In genomic region chr3:102165536-102166286, GRCm38 (mm10) we compare ENCODE assay signal across 13 mouse cellular contexts. TPM values are rescaled to one million over a fixed set of nuclear protein-coding genes. Genes with fewer than 3 reads are reported as not detected.
DNase-seq lines count a peak whose midpoint lies in the region; ATAC-seq lines count a peak whose summit lies in the region.
"Had no signal": no experiment of that assay in that cellular context is flagged by ENCODE, and none has a peak within 500 bp of the region (broad histone marks: within the 10 kb centered on the region; RNA-seq: fewer than 3 reads in every experiment).

No protein-coding gene starts in this region.

- H3K4me1 ChIP-seq in heart, embryonic 10.5 days, result peaks cover 56% of the 10 kb centered on the region
- peaks cover 30% of the 10 kb centered on the region for H3K4me1 ChIP-seq in embryonic facial prominence, embryonic 14.5 days (ENCODE audit: control insufficient read depth, insufficient read depth, low read length)
- peaks cover 14% of the 10 kb centered on the region for H3K4me1 ChIP-seq in midbrain, embryonic 14.5 days (ENCODE audit: control insufficient read depth, insufficient read depth, low read length)

- 71% methylated on average over 21 of the region's 21 CpGs for WGBS in heart, embryonic 10.5 days
- WGBS in embryonic facial prominence, embryonic 14.5 days, result 78% methylated on average over 21 of the region's 21 CpGs
- 87% methylated on average over 21 of the region's 21 CpGs for WGBS in midbrain, embryonic 14.5 days

- H3K27ac ChIP-seq in heart, embryonic 10.5 days, result peak overlapping the region; percentile 85
- 0 out of 2 replicates have a peak overlapping the region, but pooled peaks have one; percentile 8 for H3K27ac ChIP-seq in embryonic facial prominence, embryonic 14.5 days (replicated peaks; ENCODE audit: low read depth, low read length)
- H3K27ac ChIP-seq in midbrain, embryonic 14.5 days (replicated peaks; ENCODE audit: low read depth, low read length), result no peak overlapping the region
- H3K27ac ChIP-seq: embryonic facial prominence, embryonic 15.5 days; heart, adult 2 months; layer of hippocampus, adult 2 months had no signal

- DNase-seq in heart, embryonic 10.5 days (ENCODE audit: low spot score), result peak; percentile 95
- DNase-seq in heart, postnatal 4 days, result no peak
- peak; percentile 72 for DNase-seq in ES-CJ7 (ENCODE audit: low read depth, low spot score)
- no peak for DNase-seq in embryonic facial prominence, embryonic 14.5 days (ENCODE audit: low spot score)
- DNase-seq in lung, postnatal 4 days, result peak; percentile 38 to 81
- no peak for DNase-seq in thymus, adult 18-20 months
- no peak for DNase-seq in adrenal gland, postnatal 14 days
- no peak for DNase-seq in midbrain, embryonic 14.5 days
- DNase-seq: adrenal gland, postnatal 36 days; right cerebral cortex, postnatal 25 days had no signal

- no peaks in the 10 kb centered on the region for H3K27me3 ChIP-seq in heart, embryonic 10.5 days (ENCODE audit: insufficient read depth, poor library complexity, severe bottlenecking)
- no peaks in the 10 kb centered on the region for H3K27me3 ChIP-seq in embryonic facial prominence, embryonic 14.5 days (replicated peaks; ENCODE audit: control insufficient read depth, insufficient read depth, low read length)
- no peaks in the 10 kb centered on the region; the same call in 1 of the 2 replicates for H3K27me3 ChIP-seq in midbrain, embryonic 14.5 days (ENCODE audit: control insufficient read depth, insufficient read depth, low read length)
- H3K27me3 ChIP-seq: embryonic facial prominence, embryonic 15.5 days had no signal

- no peak overlapping the region for H3K9ac ChIP-seq in embryonic facial prominence, embryonic 14.5 days (ENCODE audit: low read depth, low read length)
- H3K9ac ChIP-seq in midbrain, embryonic 14.5 days (replicated peaks; ENCODE audit: low read length), result no peak overlapping the region
- H3K9ac ChIP-seq: embryonic facial prominence, embryonic 15.5 days had no signal

- H3K36me3 ChIP-seq in heart, embryonic 10.5 days, result peaks cover 51% of the 10 kb centered on the region
- peaks cover 37% of the 10 kb centered on the region for H3K36me3 ChIP-seq in embryonic facial prominence, embryonic 14.5 days (ENCODE audit: control insufficient read depth, insufficient read depth, low read length)
- H3K36me3 ChIP-seq in midbrain, embryonic 14.5 days (ENCODE audit: control insufficient read depth, insufficient read depth, low read length), result no peaks in the 10 kb centered on the region

- no peak overlapping the region for H3K4me2 ChIP-seq in embryonic facial prominence, embryonic 14.5 days (ENCODE audit: low read depth, low read length)
- H3K4me2 ChIP-seq in midbrain, embryonic 14.5 days (ENCODE audit: low read length), result no peak overlapping the region
- H3K4me2 ChIP-seq: embryonic facial prominence, embryonic 15.5 days had no signal

- ATAC-seq in embryonic facial prominence, embryonic 14.5 days (ENCODE audit: low read depth), result no peak
- no peak for ATAC-seq in midbrain, embryonic 14.5 days (ENCODE audit: low FRiP score, low TSS enrichment)

- H3K9me3 ChIP-seq in heart, embryonic 10.5 days, result no peaks in the 10 kb centered on the region
- no peaks in the 10 kb centered on the region for H3K9me3 ChIP-seq in embryonic facial prominence, embryonic 14.5 days (ENCODE audit: control insufficient read depth, low read length)
- H3K9me3 ChIP-seq in midbrain, embryonic 14.5 days (ENCODE audit: control insufficient read depth, low read length), result no peaks in the 10 kb centered on the region
- H3K9me3 ChIP-seq: embryonic facial prominence, embryonic 15.5 days had no signal

- H3K4me3 ChIP-seq in heart, embryonic 10.5 days, result peak overlapping the region; percentile 32
- H3K4me3 ChIP-seq in embryonic facial prominence, embryonic 14.5 days (ENCODE audit: low read depth, low read length), result no peak overlapping the region
- no peak overlapping the region for H3K4me3 ChIP-seq in midbrain, embryonic 14.5 days (replicated peaks; ENCODE audit: low read depth, low read length)
- H3K4me3 ChIP-seq: embryonic facial prominence, embryonic 15.5 days; heart, adult 2 months; layer of hippocampus, adult 2 months had no signal

RNA-seq across cellular contexts. Expression of gene Vangl1, which starts 38.8 kb away (rescaled TPM):
- 26.5 and 32.8 TPM in 2 replicates for polyA plus RNA-seq in heart, embryonic 10.5 days (2016; fragmentation: Nextera tagmentation; extraction: Ambion mirVana)
- 10 to 100 TPM; 35.7 to 37.3 TPM for total RNA-seq in heart, postnatal 4 days (2021)
- polyA plus RNA-seq in embryonic facial prominence, embryonic 14.5 days (2014; fragmentation: Nextera tagmentation; extraction: Ambion mirVana), result 20.8 and 26.6 TPM in 2 replicates
- total RNA-seq in adrenal gland, postnatal 14 days (2021), result 33.3 and 34.4 TPM in 2 replicates
- 5.9 and 7.8 TPM in 2 replicates for polyA plus RNA-seq in midbrain, embryonic 14.5 days (2014; fragmentation: Nextera tagmentation; extraction: Ambion mirVana)

Comparison
In these comparisons a context has a peak if more than half of its experiments do, and no peak if none do; other contexts are left out.
1. DNase-seq: peak in heart, embryonic 10.5 days (single experiment), ES-CJ7 (single experiment) and lung, postnatal 4 days (2 of 2); none in heart, postnatal 4 days (single experiment), embryonic facial prominence, embryonic 14.5 days (single experiment), thymus, adult 18-20 months (0 of 2), adrenal gland, postnatal 14 days (single experiment) and midbrain, embryonic 14.5 days (single experiment).